Mouse (Mus musculus): ENCODE data around the gene Afmid.
A peak's percentile ranks its signal among the peaks of the same experiment; 100 is the strongest.

The Afmid gene

GRCm38 (mm10) chr11:117854241-117854640 is 28.5 kb downstream of the Afmid start:
- no peak for DNase-seq

GRCm38 (mm10) chr11:117855360-117855759 is 29.6 kb downstream of the Afmid start:
- no peak for DNase-seq

GRCm38 (mm10) chr11:117855975-117856374 is 30.3 kb downstream of the Afmid start:
- DNase-seq = no peak

- DNase-seq = no peak
Observed at GRCm38 (mm10) chr11:117857462-117857861, 31.7 kb downstream of the Afmid start.

- DNase-seq = no peak
Observed at GRCm38 (mm10) chr11:117858392-117858791, 32.7 kb downstream of the Afmid start.

- DNase-seq = no peak
Observed at GRCm38 (mm10) chr11:117860601-117861000, 34.9 kb downstream of the Afmid start, which contains the start of gene Tmem235. Gene Tmem235 (plus strand): TSS chr11:117860752.

- DNase-seq = no peak
Observed at GRCm38 (mm10) chr11:117863174-117863856, 37.6 kb downstream of the Afmid start.

GRCm38 (mm10) chr11:117864805-117865204 is 39.1 kb downstream of the Afmid start:
- DNase-seq = no peak

GRCm38 (mm10) chr11:117865988-117866387 is 40.3 kb downstream of the Afmid start:
- peak; percentile 64 for DNase-seq

- DNase-seq = peak; percentile 86
Observed at GRCm38 (mm10) chr11:117870688-117871365, 45.1 kb downstream of the Afmid start.

- DNase-seq = no peak
Observed at GRCm38 (mm10) chr11:117871376-117871775, 45.7 kb downstream of the Afmid start.

- DNase-seq = no peak
Observed at GRCm38 (mm10) chr11:117871911-117872584, 46.3 kb downstream of the Afmid start.

- DNase-seq = peak; percentile 95
Observed at GRCm38 (mm10) chr11:117872861-117873608, 47.3 kb downstream of the Afmid start, which contains the start of gene Tha1. Gene Tha1 (minus strand): TSS chr11:117873481.

GRCm38 (mm10) chr11:117874419-117874818 is 48.7 kb downstream of the Afmid start:
- no peak for DNase-seq

- no peak for DNase-seq
Observed at GRCm38 (mm10) chr11:117875681-117876080, 50.0 kb downstream of the Afmid start.

GRCm38 (mm10) chr11:117877917-117878745 is 52.4 kb downstream of the Afmid start:
- no peak for DNase-seq

GRCm38 (mm10) chr11:117878892-117879291 is 53.2 kb downstream of the Afmid start:
- no peak for DNase-seq

GRCm38 (mm10) chr11:117879676-117880075 is 54.0 kb downstream of the Afmid start:
- no peak for DNase-seq

- DNase-seq = no peak
Observed at GRCm38 (mm10) chr11:117880336-117880976, 54.7 kb downstream of the Afmid start.

- DNase-seq = no peak
Observed at GRCm38 (mm10) chr11:117880977-117881358, 55.2 kb downstream of the Afmid start.

- no peak for DNase-seq
Observed at GRCm38 (mm10) chr11:117881787-117882186, 56.1 kb downstream of the Afmid start.

- DNase-seq = no peak
Observed at GRCm38 (mm10) chr11:117882208-117882607, 56.5 kb downstream of the Afmid start.
